ENCODE assay signal across 8 mouse cellular contexts in the genomic region with DNA sequence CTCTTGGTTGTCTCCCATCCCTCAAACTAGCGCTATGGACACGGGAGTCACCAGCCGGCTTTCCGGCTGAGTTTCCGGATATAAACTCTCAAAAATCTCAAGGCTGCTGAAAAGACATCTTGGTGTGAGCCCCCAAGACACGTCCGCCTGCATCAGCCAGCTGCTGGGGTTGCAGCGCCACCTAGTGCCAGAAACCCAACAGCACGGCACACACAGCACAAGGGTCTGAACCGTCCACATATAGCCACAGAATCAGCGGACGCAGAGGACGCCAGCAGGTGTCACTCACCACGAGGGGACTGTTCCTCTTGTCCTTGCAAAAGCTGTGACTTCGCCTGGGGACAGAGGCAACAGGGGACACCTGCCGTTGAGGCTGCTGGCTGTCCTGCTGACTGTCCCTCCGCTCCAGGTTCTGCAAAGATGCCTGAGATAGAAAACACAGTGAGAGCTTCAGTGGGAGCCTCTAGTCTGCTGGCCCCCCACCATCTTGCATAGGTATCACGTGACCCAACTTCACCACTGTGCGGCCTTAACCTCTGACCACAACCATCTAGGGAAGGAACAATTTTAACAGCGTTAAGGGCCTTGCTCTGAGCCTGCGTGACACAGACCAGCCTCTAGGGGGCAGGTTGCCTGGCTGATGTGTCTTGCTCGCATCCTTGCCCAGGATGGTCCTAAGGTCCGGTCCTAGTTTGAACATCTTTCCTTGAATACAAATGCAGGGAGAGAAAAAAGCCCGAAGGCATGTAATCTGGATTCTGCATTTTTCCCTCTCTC. TPM values are rescaled to one million over a fixed set of nuclear protein-coding genes. Genes with fewer than 3 reads are reported as not detected.
A peak's percentile ranks its signal among the peaks of the same experiment; 100 is the strongest.
DNase-seq lines count a peak whose midpoint lies in the region; ATAC-seq and TF ChIP-seq lines count a peak whose summit lies in the region.

No protein-coding gene starts in this region.

- peak; percentile 25; the same call in 1 of the 2 replicates for ATAC-seq in frontal cortex, adult (ENCODE audit: low TSS enrichment)
- ATAC-seq in limb, embryonic 14.5 days (ENCODE audit: low FRiP score, low read depth): peak; percentile 28; the same call in 1 of the 2 replicates

- H3K27me3 ChIP-seq in testis, adult 2 months (ENCODE audit: control insufficient read depth, insufficient read depth, low read length): no peaks in the 10 kb centered on the region
- no peaks in the 10 kb centered on the region for H3K27me3 ChIP-seq in limb, embryonic 14.5 days (ENCODE audit: control insufficient read depth, insufficient read depth, low read length)
- no peaks in the 10 kb centered on the region for H3K27me3 ChIP-seq in small intestine, adult 2 months (ENCODE audit: control insufficient read depth, insufficient read depth, low read length)

- TF ChIP-seq POLR2A in testis, adult 2 months (IDR thresholded peaks at IDR 0.05; ENCODE audit: control insufficient read depth, low read depth, low read length): no peak
- no peak for TF ChIP-seq POLR2A in limb, embryonic 14.5 days (IDR thresholded peaks at IDR 0.05; ENCODE audit: borderline replicate concordance, extremely low read depth, insufficient read depth, insufficient read length)
- no peak for TF ChIP-seq POLR2A in small intestine, adult 2 months (IDR thresholded peaks at IDR 0.05; ENCODE audit: low read depth, low read length)

- no peaks in the 10 kb centered on the region for H3K9me3 ChIP-seq in limb, embryonic 14.5 days (ENCODE audit: control insufficient read depth, low read length)

- H3K27ac ChIP-seq in testis, adult 2 months (ENCODE audit: control insufficient read depth, insufficient read depth, low read depth, low read length): no peak overlapping the region
- H3K27ac ChIP-seq in limb, embryonic 14.5 days (replicated peaks; ENCODE audit: low read depth, low read length): no peak overlapping the region
- no peak overlapping the region for H3K27ac ChIP-seq in small intestine, adult 2 months (ENCODE audit: insufficient read depth, low read depth, low read length)

- peaks cover 6% of the 10 kb centered on the region for H3K4me1 ChIP-seq in testis, adult 2 months (ENCODE audit: control insufficient read depth, insufficient read depth, low read length)
- H3K4me1 ChIP-seq in limb, embryonic 14.5 days (ENCODE audit: control insufficient read depth, insufficient read depth, low read length): peaks cover 7% of the 10 kb centered on the region; the same call in 1 of the 2 replicates
- peaks cover 22% of the 10 kb centered on the region for H3K4me1 ChIP-seq in small intestine, adult 2 months (ENCODE audit: control insufficient read depth, insufficient read depth, insufficient read length, low read length)

- H3K36me3 ChIP-seq in testis, adult 2 months (ENCODE audit: control insufficient read depth, insufficient read depth, low read length): no peaks in the 10 kb centered on the region
- H3K36me3 ChIP-seq in limb, embryonic 14.5 days (ENCODE audit: control insufficient read depth, insufficient read depth, low read length): no peaks in the 10 kb centered on the region
- peaks cover 27% of the 10 kb centered on the region for H3K36me3 ChIP-seq in small intestine, adult 2 months (ENCODE audit: control insufficient read depth, insufficient read depth, low read length)

- no peak overlapping the region for H3K9ac ChIP-seq in limb, embryonic 14.5 days (ENCODE audit: low read depth, low read length, severe bottlenecking)

- H3K4me2 ChIP-seq in limb, embryonic 14.5 days (replicated peaks; ENCODE audit: low read depth, low read length, severe bottlenecking): no peak overlapping the region

- peak; percentile 86; the same call in 1 of the 2 replicates for TF ChIP-seq CTCF in testis, adult 2 months (IDR thresholded peaks at IDR 0.05; ENCODE audit: control insufficient read depth, insufficient read depth, insufficient replicate concordance, low read depth, low read length)
- TF ChIP-seq CTCF in small intestine, adult 2 months (IDR thresholded peaks at IDR 0.05; ENCODE audit: extremely low read depth, insufficient read length, insufficient replicate concordance, low read depth, low read length): peak; percentile 58; the same call in 1 of the 2 replicates

- 43% methylated on average over 24 of the region's 24 CpGs for WGBS in limb, embryonic 14.5 days
- 68% methylated on average over 24 of the region's 24 CpGs for WGBS in small intestine, adult 2 months

- DNase-seq in frontal cortex, adult 2 months (ENCODE audit: extremely low spot score in 1 of 2, low spot score in 1 of 2): no peak
- no peak for DNase-seq in testis, postnatal 14 days (ENCODE audit: low spot score)
- no peak for DNase-seq in limb, embryonic 14.5 days (ENCODE audit: low spot score)
- DNase-seq in Muller cell, postnatal 12 days (ENCODE audit: inconsistent ontology term): no peak
- no peak for DNase-seq in right cerebral cortex, adult 2 months (ENCODE audit: low spot score in 2 of 2)

- H3K4me3 ChIP-seq in testis, adult 2 months (ENCODE audit: control insufficient read depth, low read depth, low read length): no peak overlapping the region
- H3K4me3 ChIP-seq in limb, embryonic 14.5 days (replicated peaks; ENCODE audit: low read length): no peak overlapping the region
- no peak overlapping the region for H3K4me3 ChIP-seq in small intestine, adult 2 months (ENCODE audit: low read depth, low read length)

RNA-seq across cellular contexts. Expression of a gene that starts 45.9 kb away (rescaled TPM):
- 17.8 and 18.7 TPM in 2 replicates for polyA plus RNA-seq in frontal cortex, adult 2 months (2012; rRNA removed)
- polyA plus RNA-seq in testis, adult 2 months (2012; rRNA removed): 2.1 and 2.2 TPM in 2 replicates
- 13.6 and 14.5 TPM in 2 replicates for polyA plus RNA-seq in limb, embryonic 14.5 days (2012; rRNA removed)
- 7.0 and 7.1 TPM in 2 replicates for polyA plus RNA-seq in limb, embryonic 14.5 days (2014; fragmentation: Nextera tagmentation; extraction: Ambion mirVana)
- 24.2 and 70.8 TPM in 2 replicates for polyA plus RNA-seq in small intestine, adult 2 months (2012; rRNA removed)

RNA-seq across cellular contexts. Expression of a gene that starts 51.6 kb away (rescaled TPM):
- 0.04 TPM in 1 of 2 replicates, not detected in the other for polyA plus RNA-seq in frontal cortex, adult 2 months (2012; rRNA removed)
- polyA plus RNA-seq in testis, adult 2 months (2012; rRNA removed): not detected in 2 replicates
- polyA plus RNA-seq in limb, embryonic 14.5 days (2012; rRNA removed): 0.09 and 0.18 TPM in 2 replicates
- polyA plus RNA-seq in limb, embryonic 14.5 days (2014; fragmentation: Nextera tagmentation; extraction: Ambion mirVana): not detected in 2 replicates
- not detected in 2 replicates for polyA plus RNA-seq in small intestine, adult 2 months (2012; rRNA removed)
